Mouse (Mus musculus) C2C12 (cell line): ENCODE data around the gene Hsf2bp.

Source experiments
- CTCF ChIP-seq: IDR thresholded peaks from one replicate; pipeline ENCODE4 v1.5.1; 2011; ENCODE audit not compliant: control insufficient read depth, insufficient read depth, insufficient read length
- MYOG ChIP-seq: IDR thresholded peaks from one replicate; pipeline ENCODE4 v1.6.1; 2011; ENCODE audit not compliant: control insufficient read depth, insufficient read length; ENCODE audit errors: extremely low read depth

DNA sequence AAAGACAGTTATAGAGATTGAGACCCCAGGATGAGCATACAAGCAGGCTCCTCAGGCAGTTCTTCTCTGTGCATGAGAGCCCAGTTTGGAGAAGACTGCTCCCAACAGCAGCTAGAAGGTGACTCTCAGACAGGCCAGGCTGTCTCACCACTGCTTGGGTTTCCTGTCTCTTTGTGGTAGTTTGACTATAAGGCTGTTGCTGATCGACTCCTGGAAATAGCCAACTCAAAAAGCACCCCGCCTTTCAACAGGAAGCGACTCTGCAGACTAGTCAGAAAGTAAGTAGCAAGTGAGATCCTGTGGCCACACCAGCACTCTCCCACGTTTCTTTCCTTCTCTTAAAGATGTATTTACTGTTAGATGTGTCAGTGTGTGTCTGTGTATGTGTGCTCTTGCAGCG, 17.5 kb upstream of the Hsf2bp start:
- TF ChIP-seq CTCF (no peak), MYOG (no peak)
